Mouse (Mus musculus) embryonic facial prominence, embryonic 10.5 days (tissue): Measurements from ENCODE around the gene Uap1. TPM values are rescaled to one million over a fixed set of nuclear protein-coding genes. Genes with fewer than 3 reads are reported as not detected.

Source experiments
- DNase-seq: peaks from one replicate; pipeline ENCODE4 v3.0.0-alpha.2; 2017; ENCODE audit warnings: low spot score
- H3K27ac ChIP-seq: fragments of 300-500 bp; sonication (generic); replicated peaks from 2 replicates; pipeline ENCODE4 v1.5.1; 2016; ENCODE audit warnings: mild to moderate bottlenecking
- H3K27me3 ChIP-seq: fragments of 300-500 bp; sonication (generic); replicated peaks from 2 replicates; pipeline ENCODE4 v1.6.1; 2016; ENCODE audit warnings: low read depth, mild to moderate bottlenecking; ENCODE audit not compliant: poor library complexity, severe bottlenecking
- H3K36me3 ChIP-seq: fragments of 300-500 bp; sonication (generic); replicated peaks from 2 replicates; pipeline ENCODE4 v1.6.1; 2016; ENCODE audit warnings: mild to moderate bottlenecking, moderate library complexity
- H3K4me1 ChIP-seq: fragments of 300-500 bp; sonication (generic); 2 replicates; pipeline ENCODE4 v1.6.1; 2016
- H3K4me3 ChIP-seq: fragments of 300-500 bp; sonication (generic); 2 replicates; pipeline ENCODE4 v1.5.1; 2016; ENCODE audit warnings: mild to moderate bottlenecking, moderate library complexity
- H3K9me3 ChIP-seq: fragments of 300-500 bp; sonication (generic); 2 replicates; pipeline ENCODE4 v1.6.1; 2016; ENCODE audit warnings: mild to moderate bottlenecking
- WGBS: fragments of 180-500 bp; shearing (Covaris S2); methylation state at CpG from one replicate; pipeline ENCODE4 v1.1.7; 2016; 5-methylcytosine and 5-hydroxymethylcytosine counted together
- polyA plus RNA-seq: library from polyadenylated mRNA; unstranded; fragments of >200 nt; fragmentation: Nextera tagmentation; extraction: Ambion mirVana; gene quantifications from 2 replicates; pipeline ENCODE4 v1.2.1, GENCODE M21; 2016

The Uap1 gene
- polyA plus RNA-seq, 1 experiment from 2014 or later: 56.5 TPM

DNA sequence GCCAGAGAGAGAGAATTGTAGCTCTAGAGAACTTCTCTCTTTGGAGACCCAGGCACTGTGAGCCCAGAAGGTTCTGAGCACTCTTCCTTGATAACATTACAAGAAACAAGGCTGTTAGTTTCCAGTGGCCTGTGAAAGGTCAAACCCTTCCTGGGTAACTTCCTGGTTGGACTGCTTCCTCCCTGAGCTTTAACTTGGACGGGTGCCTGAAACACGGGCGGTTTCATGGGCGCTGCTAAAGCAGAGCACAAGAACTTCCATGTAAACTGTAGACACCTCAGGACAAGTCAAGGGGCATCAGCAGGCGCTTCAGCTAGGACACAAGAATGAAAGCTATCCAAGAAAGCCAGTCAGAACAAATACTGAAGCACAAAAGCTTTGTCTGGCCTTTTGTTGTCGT lies 12.9 kb downstream of the Uap1 start:
- no peaks in the 10 kb centered on the region for H3K9me3 ChIP-seq
- DNase-seq: no peak
- peaks cover 48% of the 10 kb centered on the region for H3K36me3 ChIP-seq
- H3K4me3 ChIP-seq: no peak overlapping the region
- 84% methylated on average over 6 of the region's 6 CpGs for WGBS
- H3K27ac ChIP-seq: no peak overlapping the region
- H3K27me3 ChIP-seq: no peaks in the 10 kb centered on the region
- H3K4me1 ChIP-seq: peaks cover 4% of the 10 kb centered on the region; the same call in 1 of the 2 replicates

DNA sequence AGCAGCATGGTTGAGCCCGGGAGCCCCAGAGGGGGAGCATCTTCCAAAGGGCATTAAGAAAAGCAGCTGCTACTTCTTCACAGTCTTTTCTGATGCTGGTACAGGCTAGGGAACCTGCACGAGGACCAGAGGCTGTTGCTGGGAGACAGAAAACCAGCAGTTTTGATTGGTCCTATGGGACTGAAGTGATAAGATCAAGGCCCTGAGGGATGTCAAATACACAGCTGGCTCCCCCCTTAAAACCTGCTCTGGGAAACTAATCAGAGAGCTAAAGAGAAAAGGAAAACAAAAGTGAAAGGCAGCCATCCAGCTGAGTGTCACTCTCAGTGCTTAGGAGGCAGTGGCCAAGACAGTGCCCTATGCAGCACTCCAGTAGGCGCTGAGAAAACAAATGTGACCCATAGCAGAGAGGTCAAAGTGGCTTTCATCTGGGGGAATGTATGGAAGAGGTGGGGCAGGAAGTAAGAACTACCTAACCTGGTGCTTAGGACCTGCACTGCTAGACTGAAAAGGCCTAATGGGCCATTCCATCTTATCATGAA lies 14.3 kb downstream of the Uap1 start:
- no peak overlapping the region for H3K27ac ChIP-seq
- H3K9me3 ChIP-seq: no peaks in the 10 kb centered on the region
- no peak overlapping the region for H3K4me3 ChIP-seq
- H3K36me3 ChIP-seq: peaks cover 47% of the 10 kb centered on the region
- peaks cover 4% of the 10 kb centered on the region; the same call in 1 of the 2 replicates for H3K4me1 ChIP-seq
- no peak for DNase-seq
- WGBS: 70% methylated on average over 3 of the region's 3 CpGs
- no peaks in the 10 kb centered on the region for H3K27me3 ChIP-seq

DNA sequence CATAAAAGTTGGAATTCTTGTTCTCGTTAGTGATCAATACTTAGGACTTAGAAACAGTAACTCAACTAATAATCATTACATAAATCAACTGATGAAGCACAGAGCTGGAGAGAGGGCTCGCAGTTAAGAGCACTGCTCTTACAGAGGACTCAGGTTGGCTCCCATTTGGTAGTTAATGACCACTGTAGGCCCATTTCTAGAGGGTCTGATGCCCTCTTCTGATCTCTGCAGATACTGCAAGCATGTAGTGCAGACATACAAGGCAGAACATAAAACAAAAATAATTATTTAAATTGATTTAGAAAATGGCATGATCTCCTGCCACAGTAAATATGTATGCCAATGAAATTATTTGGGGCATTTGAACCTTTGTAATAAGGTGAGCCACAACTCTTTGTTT lies 15.1 kb downstream of the Uap1 start:
- Histone ChIP-seq H3K36me3 (peaks cover 44% of the 10 kb centered on the region), H3K4me3 (no peak overlapping the region), H3K27me3 (no peaks in the 10 kb centered on the region), H3K9me3 (no peaks in the 10 kb centered on the region), H3K27ac (no peak overlapping the region), H3K4me1 (peaks cover 4% of the 10 kb centered on the region; the same call in 1 of the 2 replicates)
- 90% methylated on average over 2 of the region's 2 CpGs for WGBS
- no peak for DNase-seq

DNA sequence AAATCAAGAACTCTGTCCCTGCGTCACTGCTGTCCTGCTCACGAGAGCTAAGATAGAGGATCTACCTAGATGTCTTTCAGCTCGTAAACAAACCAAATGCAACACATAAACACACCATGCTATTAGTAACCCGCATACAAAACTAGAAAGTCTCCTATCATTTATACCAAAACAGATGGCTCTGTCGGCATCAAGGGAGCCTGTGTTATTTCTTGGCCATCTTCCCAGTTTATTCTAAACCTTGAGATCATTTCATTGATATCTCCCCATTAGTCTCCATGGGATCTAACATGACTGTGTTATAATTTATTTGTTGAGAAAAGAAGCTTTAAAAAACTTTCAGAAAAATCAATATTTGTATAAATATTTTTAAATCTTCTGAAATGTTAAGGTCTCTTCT lies 19.0 kb downstream of the Uap1 start:
- no peak for DNase-seq
- WGBS: 94% methylated on average over 5 of the region's 5 CpGs
- H3K27ac ChIP-seq: no peak overlapping the region

DNA sequence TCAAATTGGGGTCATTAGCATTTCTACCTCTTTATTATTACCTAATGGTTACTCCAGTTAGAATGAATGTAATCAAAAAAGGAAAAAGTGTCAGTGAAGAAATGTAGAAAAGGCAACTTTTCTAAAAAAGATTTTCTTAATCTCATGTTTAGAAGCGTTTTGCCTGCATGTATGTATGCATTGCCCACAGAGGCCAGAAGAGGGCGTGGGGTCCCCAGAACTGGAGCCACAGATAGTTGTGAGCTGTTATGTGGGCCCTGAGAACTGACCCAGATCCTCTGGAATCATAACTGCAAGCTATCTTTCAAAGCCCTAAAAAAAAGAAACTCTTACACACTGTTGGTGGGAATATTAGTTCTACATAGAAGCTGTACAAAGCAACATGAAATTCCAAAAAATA lies 19.5 kb downstream of the Uap1 start:
- DNase-seq: no peak
- H3K27ac ChIP-seq: no peak overlapping the region
- H3K36me3 ChIP-seq: peaks cover 32% of the 10 kb centered on the region
- no peaks in the 10 kb centered on the region for H3K9me3 ChIP-seq
- H3K4me1 ChIP-seq: peaks cover under 1% of the 10 kb centered on the region; the same call in 1 of the 2 replicates
- H3K4me3 ChIP-seq: no peak overlapping the region
- H3K27me3 ChIP-seq: no peaks in the 10 kb centered on the region
- WGBS: 65% methylated on average over 2 of the region's 2 CpGs

More for the DNA sequence above, 19.0 kb downstream of the Uap1 start:
- peaks cover 4% of the 10 kb centered on the region; the same call in 1 of the 2 replicates for H3K4me1 ChIP-seq
- H3K4me3 ChIP-seq: no peak overlapping the region
- H3K9me3 ChIP-seq: no peaks in the 10 kb centered on the region
- H3K36me3 ChIP-seq: peaks cover 34% of the 10 kb centered on the region
- H3K27me3 ChIP-seq: no peaks in the 10 kb centered on the region

DNA sequence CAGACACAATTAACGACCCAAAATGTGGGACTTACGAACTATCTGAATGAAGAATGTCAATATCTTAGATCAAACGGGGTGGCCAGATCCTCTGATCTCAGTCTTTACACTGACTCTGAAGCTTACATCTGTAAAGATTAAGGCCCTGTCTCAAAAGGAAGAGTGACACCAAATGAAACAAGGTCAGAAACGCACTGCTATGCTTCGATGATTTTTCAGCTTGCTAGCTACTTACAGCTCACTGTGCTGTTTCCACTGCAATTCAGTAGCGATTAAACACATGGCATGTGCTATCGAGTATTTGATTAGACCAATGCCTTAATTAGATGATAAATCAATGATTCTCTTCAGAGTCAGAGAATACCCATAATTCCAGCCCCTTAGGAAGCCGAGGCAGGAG lies 20.8 kb downstream of the Uap1 start:
- no peaks in the 10 kb centered on the region for H3K4me1 ChIP-seq
- no peak overlapping the region for H3K27ac ChIP-seq
- H3K4me3 ChIP-seq: no peak overlapping the region
- WGBS: 84% methylated on average over 8 of the region's 8 CpGs
- no peak for DNase-seq
- H3K9me3 ChIP-seq: no peaks in the 10 kb centered on the region
- H3K36me3 ChIP-seq: peaks cover 44% of the 10 kb centered on the region
- no peaks in the 10 kb centered on the region for H3K27me3 ChIP-seq

DNA sequence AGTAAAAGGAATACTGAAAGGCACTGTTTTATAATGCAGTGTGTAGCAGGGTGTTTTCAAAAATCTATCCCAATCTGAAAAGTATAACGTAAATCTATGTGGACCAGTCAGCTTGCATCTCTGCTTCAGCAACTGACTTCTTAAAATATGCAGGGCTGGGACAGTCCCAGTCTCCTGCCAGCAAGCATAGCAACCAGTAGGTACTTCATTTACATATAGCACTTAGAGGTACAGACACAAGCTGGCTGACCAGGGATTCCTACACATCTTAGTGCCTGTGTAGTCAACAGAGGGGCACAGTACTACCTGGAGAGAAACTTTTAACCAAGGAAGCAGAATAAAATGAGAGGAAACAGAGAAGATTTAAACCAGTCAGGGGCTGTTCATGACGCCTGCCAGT lies 22.2 kb downstream of the Uap1 start:
- no peaks in the 10 kb centered on the region for H3K4me1 ChIP-seq
- no peak overlapping the region for H3K27ac ChIP-seq
- 92% methylated on average over 2 of the region's 2 CpGs for WGBS
- DNase-seq: no peak
- peaks cover 47% of the 10 kb centered on the region for H3K36me3 ChIP-seq
- no peaks in the 10 kb centered on the region for H3K9me3 ChIP-seq
- no peak overlapping the region for H3K4me3 ChIP-seq
- no peaks in the 10 kb centered on the region for H3K27me3 ChIP-seq

DNA sequence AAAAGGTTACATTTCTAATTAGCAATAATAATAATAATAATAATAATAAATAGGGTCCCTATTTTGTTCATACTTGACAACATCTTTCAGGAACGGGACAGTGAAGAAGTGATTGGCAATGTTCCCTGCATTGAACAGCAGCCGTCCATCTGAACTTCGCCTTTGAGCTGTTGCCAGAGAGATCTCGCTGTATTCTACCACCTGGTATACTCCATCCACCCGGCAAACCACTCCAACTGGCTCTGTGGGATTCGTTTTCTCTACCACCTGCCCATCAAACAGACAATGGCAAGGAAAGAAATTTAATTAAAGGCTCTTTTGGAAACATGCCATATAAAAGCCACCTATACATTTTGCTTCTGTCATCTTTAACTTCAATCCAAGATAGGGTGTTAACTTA lies 23.9 kb downstream of the Uap1 start:
- H3K4me3 ChIP-seq: no peak overlapping the region
- H3K27me3 ChIP-seq: no peaks in the 10 kb centered on the region
- no peaks in the 10 kb centered on the region for H3K4me1 ChIP-seq
- 90% methylated on average over 6 of the region's 6 CpGs for WGBS
- no peak for DNase-seq
- no peaks in the 10 kb centered on the region for H3K9me3 ChIP-seq
- H3K36me3 ChIP-seq: peaks cover 47% of the 10 kb centered on the region
- no peak overlapping the region for H3K27ac ChIP-seq

DNA sequence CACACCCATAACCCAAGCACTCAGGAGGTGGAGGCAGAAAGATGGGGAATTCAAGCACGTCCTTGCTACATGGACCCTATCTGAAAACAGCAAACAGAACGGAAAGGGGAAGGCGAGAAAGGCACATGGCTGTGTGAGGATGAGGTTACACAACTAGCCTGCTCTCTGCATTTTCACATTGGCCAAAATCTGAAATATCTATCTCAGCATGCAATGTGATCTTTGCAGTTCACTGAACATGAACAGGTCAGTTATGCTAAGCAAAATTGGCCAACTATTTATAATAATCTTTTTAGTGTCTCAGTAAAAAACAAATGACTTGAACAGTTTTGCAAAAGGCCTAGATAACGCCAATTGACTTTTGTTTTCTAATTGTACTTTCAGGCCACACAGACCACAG lies 25.0 kb downstream of the Uap1 start:
- whole genome bisulfite sequencing: 88% methylated on average over 4 of the region's 4 CpGs
- H3K4me1 ChIP-seq: no peaks in the 10 kb centered on the region
- H3K9me3 ChIP-seq: no peaks in the 10 kb centered on the region
- no peak for DNase-seq
- H3K27me3 ChIP-seq: no peaks in the 10 kb centered on the region
- H3K27ac ChIP-seq: no peak overlapping the region
- H3K36me3 ChIP-seq: peaks cover 47% of the 10 kb centered on the region
- H3K4me3 ChIP-seq: no peak overlapping the region

DNA sequence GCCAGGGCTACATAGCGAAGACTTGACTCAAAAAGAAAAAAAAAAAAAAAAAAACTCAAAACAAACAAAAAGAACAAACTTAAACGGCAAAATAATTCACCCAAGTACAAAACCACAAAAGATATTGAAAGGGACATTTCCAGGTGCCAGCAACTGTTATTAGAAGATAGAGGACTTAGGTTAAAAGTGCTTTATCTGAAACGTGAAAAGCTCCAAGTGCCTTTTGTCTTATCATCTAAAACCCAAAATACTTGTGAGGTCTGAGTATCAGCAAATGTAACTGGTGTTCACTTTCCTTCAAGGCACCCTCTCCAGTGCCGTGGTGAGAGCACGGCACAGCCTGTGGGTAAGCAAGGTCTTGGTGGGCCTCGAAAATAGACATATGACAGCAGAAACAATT lies 26.2 kb downstream of the Uap1 start:
- no peaks in the 10 kb centered on the region for H3K4me1 ChIP-seq
- DNase-seq: no peak
- no peak overlapping the region for H3K27ac ChIP-seq
- no peaks in the 10 kb centered on the region for H3K27me3 ChIP-seq
- peaks cover 53% of the 10 kb centered on the region for H3K36me3 ChIP-seq
- 87% methylated on average over 6 of the region's 6 CpGs for WGBS
- no peaks in the 10 kb centered on the region for H3K9me3 ChIP-seq
- H3K4me3 ChIP-seq: no peak overlapping the region

DNA sequence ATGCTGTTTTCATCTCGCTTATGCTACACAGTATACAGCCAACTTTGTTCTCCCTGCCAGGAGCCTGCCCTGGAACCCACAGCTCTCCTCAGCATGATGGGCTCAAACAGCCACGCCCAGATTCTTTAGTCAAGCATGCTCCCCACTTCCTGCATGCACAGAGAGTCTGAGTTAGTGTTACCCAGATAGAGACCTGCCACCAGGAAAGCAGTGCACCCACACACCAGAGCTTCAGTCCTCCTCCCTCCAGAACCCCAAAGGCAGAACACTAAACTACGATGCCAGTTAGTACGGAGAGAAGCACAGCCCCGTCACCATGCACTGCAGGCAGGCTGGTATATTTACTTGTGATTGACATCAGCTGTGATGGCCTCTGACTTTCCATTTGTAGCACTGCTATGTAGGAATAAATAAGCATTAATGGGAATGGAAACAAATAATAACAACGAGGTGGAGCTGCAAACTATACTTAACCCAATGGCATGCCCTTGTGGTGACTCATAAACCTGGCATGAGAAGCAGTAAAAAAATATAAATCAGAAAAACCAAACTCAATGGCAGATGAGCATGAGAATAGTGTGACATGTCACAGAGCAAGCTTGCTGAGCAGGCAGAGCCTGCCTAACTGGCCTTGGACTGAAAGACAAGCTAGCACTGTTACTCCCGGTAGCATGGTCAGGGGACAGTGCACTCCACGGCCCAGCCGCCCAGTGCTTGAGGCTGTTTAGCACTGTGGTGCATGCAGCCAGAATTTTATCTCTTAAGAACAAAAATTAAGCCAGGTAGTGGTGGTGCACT lies 26.9 kb downstream of the Uap1 start:
- no peak for DNase-seq
- no peaks in the 10 kb centered on the region for H3K9me3 ChIP-seq
- H3K36me3 ChIP-seq: peaks cover 58% of the 10 kb centered on the region

DNA sequence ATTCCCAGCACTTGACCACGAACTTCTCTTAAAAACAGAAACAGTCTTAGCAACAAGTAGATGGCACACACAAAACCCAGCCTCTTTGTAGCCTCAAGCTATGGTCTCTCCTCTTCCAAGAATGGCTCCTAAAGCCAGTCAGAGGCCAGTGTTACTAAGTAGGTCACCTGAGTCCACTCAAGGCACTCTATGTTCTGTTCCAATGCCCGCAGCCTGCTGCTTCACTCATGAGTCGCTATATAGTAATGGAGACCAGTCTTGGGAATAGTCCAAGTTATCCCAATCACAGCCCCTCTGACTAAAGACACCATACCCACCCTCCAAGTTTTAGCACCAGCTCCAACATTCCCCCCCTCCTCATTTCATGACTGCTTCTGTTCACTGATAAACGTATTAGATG lies 29.2 kb downstream of the Uap1 start:
- Histone ChIP-seq H3K4me1 (no peaks in the 10 kb centered on the region), H3K36me3 (peaks cover 70% of the 10 kb centered on the region), H3K27ac (no peak overlapping the region), H3K27me3 (no peaks in the 10 kb centered on the region), H3K4me3 (no peak overlapping the region), H3K9me3 (no peaks in the 10 kb centered on the region)
- 97% methylated on average over 4 of the region's 4 CpGs for WGBS
- no peak for DNase-seq

More for the DNA sequence above, 26.9 kb downstream of the Uap1 start:
- WGBS: 88% methylated on average over 9 of the region's 9 CpGs
- Histone ChIP-seq H3K4me1 (no peaks in the 10 kb centered on the region), H3K4me3 (no peak overlapping the region), H3K27me3 (no peaks in the 10 kb centered on the region), H3K27ac (no peak overlapping the region)

DNA sequence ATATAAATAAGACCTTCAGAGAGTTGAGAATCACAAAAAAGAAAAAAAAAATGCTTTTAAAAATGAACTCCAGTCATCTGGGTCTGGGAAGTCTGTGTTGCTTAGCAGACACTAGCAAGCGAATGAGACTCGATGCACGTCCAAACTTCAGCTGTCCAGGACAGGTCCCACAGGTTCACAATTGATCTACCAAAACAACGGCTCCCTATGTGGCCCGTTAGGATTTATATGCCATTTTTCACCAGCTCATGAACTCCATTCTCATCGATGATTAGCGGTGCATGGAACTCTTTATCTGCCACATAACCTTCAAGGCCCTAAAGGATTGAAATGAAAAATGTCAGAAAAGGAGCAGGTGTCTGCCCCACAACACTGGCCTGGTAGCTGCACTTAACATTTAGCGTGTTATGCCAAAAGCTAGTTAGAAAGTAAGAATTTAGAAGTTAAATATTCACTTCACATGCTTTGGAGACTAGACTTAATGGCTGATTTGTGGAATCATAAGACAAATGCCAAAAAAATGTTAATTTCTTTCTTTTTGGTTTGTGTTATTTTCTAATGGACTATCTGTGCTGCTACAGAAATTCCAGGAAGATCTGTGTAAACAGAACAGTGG lies 32.4 kb downstream of the Uap1 start:
- Histone ChIP-seq H3K27me3 (no peaks in the 10 kb centered on the region), H3K27ac (no peak overlapping the region), H3K4me3 (no peak overlapping the region), H3K4me1 (no peaks in the 10 kb centered on the region), H3K36me3 (peaks cover 47% of the 10 kb centered on the region), H3K9me3 (no peaks in the 10 kb centered on the region)
- DNase-seq: no peak
- WGBS: 91% methylated on average over 8 of the region's 8 CpGs
